Mouse (Mus musculus): Measurements from ENCODE around the gene Gtse1. TPM values are rescaled to one million over a fixed set of nuclear protein-coding genes. Genes with fewer than 3 reads are reported as not detected.

Gene Gtse1
- polyA plus RNA-seq (2016; fragmentation: Nextera tagmentation; extraction: Ambion mirVana), result 53.2 and 54.3 TPM in 2 replicates

- H3K9me3 ChIP-seq, result no peaks in the 10 kb centered on the region
- peak within 1 kb of the TSS; percentile 95 for H3K27ac ChIP-seq (replicated peaks)
- DNase-seq (ENCODE audit: low spot score), result peak; percentile 94
- H3K4me3 ChIP-seq, result peak within 1 kb of the TSS; percentile 91
- H3K4me1 ChIP-seq, result peaks cover 30% of the 10 kb centered on the region
- H3K27me3 ChIP-seq (replicated peaks; ENCODE audit: low read depth, poor library complexity, severe bottlenecking), result no peaks in the 10 kb centered on the region
- WGBS, result under 1% methylated on average over 42 of the region's 42 CpGs
- peaks cover 32% of the 10 kb centered on the region for H3K36me3 ChIP-seq (replicated peaks)
Measured at GRCm38 (mm10) chr15:85859490-85860031, at the start of gene Gtse1. TSS of gene Gtse1 (plus strand) at chr15:85859745.

GRCm38 (mm10) chr15:85810462-85810805 is 49.1 kb upstream of the Gtse1 start:
- no peaks in the 10 kb centered on the region for H3K36me3 ChIP-seq (replicated peaks)
- WGBS, result 92% methylated on average over 5 of the region's 5 CpGs
- peak overlapping the region; percentile 86 for H3K4me3 ChIP-seq
- H3K27ac ChIP-seq (replicated peaks), result no peak overlapping the region
- no peaks in the 10 kb centered on the region for H3K27me3 ChIP-seq (replicated peaks; ENCODE audit: low read depth, poor library complexity, severe bottlenecking)
- no peak for DNase-seq (ENCODE audit: low spot score)
- peaks cover 15% of the 10 kb centered on the region for H3K4me1 ChIP-seq
- H3K9me3 ChIP-seq, result no peaks in the 10 kb centered on the region

GRCm38 (mm10) chr15:85810806-85811521 is 48.6 kb upstream of the Gtse1 start:
- DNase-seq (ENCODE audit: low spot score), result no peak
- Histone ChIP-seq H3K4me3 (peak overlapping the region; percentile 86), H3K4me1 (peaks cover 15% of the 10 kb centered on the region), H3K27me3 (replicated peaks; ENCODE audit: low read depth, poor library complexity, severe bottlenecking) (no peaks in the 10 kb centered on the region), H3K27ac (replicated peaks) (peak overlapping the region; percentile 90), H3K9me3 (0 out of 2 replicates have a peak, but pooled peaks cover 4% of the 10 kb centered on the region), H3K36me3 (replicated peaks) (no peaks in the 10 kb centered on the region)
- 6% methylated on average over 36 of the region's 36 CpGs for WGBS

- Histone ChIP-seq H3K27me3 (replicated peaks; ENCODE audit: low read depth, poor library complexity, severe bottlenecking) (no peaks in the 10 kb centered on the region), H3K4me1 (peaks cover 15% of the 10 kb centered on the region), H3K9me3 (0 out of 2 replicates have a peak, but pooled peaks cover 5% of the 10 kb centered on the region), H3K4me3 (peak within 1 kb of the TSS; percentile 86), H3K36me3 (replicated peaks) (no peaks in the 10 kb centered on the region), H3K27ac (replicated peaks) (peak within 1 kb of the TSS; percentile 90)
- WGBS, result 3% methylated on average over 36 of the region's 36 CpGs
- peak; percentile 98 for DNase-seq (ENCODE audit: low spot score)
Measured at GRCm38 (mm10) chr15:85811535-85812277, 47.8 kb upstream of the Gtse1 start, which contains the start of gene Cdpf1. TSS of gene Cdpf1 (minus strand) at chr15:85811697.

- WGBS, result 72% methylated on average over 10 of the region's 10 CpGs
- peaks cover 13% of the 10 kb centered on the region; the same call in 1 of the 2 replicates for H3K9me3 ChIP-seq
- H3K36me3 ChIP-seq (replicated peaks), result no peaks in the 10 kb centered on the region
- no peak overlapping the region for H3K27ac ChIP-seq (replicated peaks)
- H3K4me3 ChIP-seq, result no peak overlapping the region
- no peak for DNase-seq (ENCODE audit: low spot score)
- H3K27me3 ChIP-seq (replicated peaks; ENCODE audit: low read depth, poor library complexity, severe bottlenecking), result no peaks in the 10 kb centered on the region
- H3K4me1 ChIP-seq, result peaks cover 15% of the 10 kb centered on the region
Measured at GRCm38 (mm10) chr15:85813428-85813827, 46.1 kb upstream of the Gtse1 start.

- DNase-seq (ENCODE audit: low spot score), result peak; percentile 71
Measured at GRCm38 (mm10) chr15:85821203-85822010, 38.1 kb upstream of the Gtse1 start, which contains the start of gene Pkdrej. TSS of gene Pkdrej (minus strand) at chr15:85821734.

GRCm38 (mm10) chr15:85822011-85822359 is 37.6 kb upstream of the Gtse1 start:
- DNase-seq (ENCODE audit: low spot score), result peak; percentile 40
- Histone ChIP-seq H3K36me3 (replicated peaks) (no peaks in the 10 kb centered on the region), H3K27me3 (replicated peaks; ENCODE audit: low read depth, poor library complexity, severe bottlenecking) (peaks cover 38% of the 10 kb centered on the region), H3K9me3 (peaks cover 20% of the 10 kb centered on the region), H3K4me3 (peak overlapping the region; percentile 73), H3K4me1 (peaks cover 15% of the 10 kb centered on the region), H3K27ac (replicated peaks) (peak overlapping the region; percentile 87)
- 6% methylated on average over 4 of the region's 4 CpGs for whole genome bisulfite sequencing

More at GRCm38 (mm10) chr15:85821203-85822010, 38.1 kb upstream of the Gtse1 start, which contains the start of gene Pkdrej:
- whole genome bisulfite sequencing, result 2% methylated on average over 65 of the region's 65 CpGs
- Histone ChIP-seq H3K4me3 (peak within 1 kb of the TSS; percentile 73), H3K27ac (replicated peaks) (peak within 1 kb of the TSS; percentile 87), H3K36me3 (replicated peaks) (no peaks in the 10 kb centered on the region), H3K27me3 (replicated peaks; ENCODE audit: low read depth, poor library complexity, severe bottlenecking) (peaks cover 38% of the 10 kb centered on the region), H3K9me3 (peaks cover 20% of the 10 kb centered on the region), H3K4me1 (peaks cover 15% of the 10 kb centered on the region)

GRCm38 (mm10) chr15:85826676-85827075 is 32.9 kb upstream of the Gtse1 start:
- no peak for DNase-seq (ENCODE audit: low spot score)
- no peaks in the 10 kb centered on the region for H3K36me3 ChIP-seq (replicated peaks)
- H3K4me1 ChIP-seq, result peaks cover 10% of the 10 kb centered on the region
- H3K9me3 ChIP-seq, result no peaks in the 10 kb centered on the region
- 68% methylated on average over 5 of the region's 5 CpGs for WGBS
- no peak overlapping the region for H3K4me3 ChIP-seq
- H3K27ac ChIP-seq (replicated peaks), result no peak overlapping the region
- peaks cover 11% of the 10 kb centered on the region for H3K27me3 ChIP-seq (replicated peaks; ENCODE audit: low read depth, poor library complexity, severe bottlenecking)

- no peak for DNase-seq (ENCODE audit: low spot score)
- no peaks in the 10 kb centered on the region for H3K9me3 ChIP-seq
- 88% methylated on average over 4 of the region's 4 CpGs for WGBS
- H3K4me1 ChIP-seq, result peaks cover 18% of the 10 kb centered on the region
- H3K27ac ChIP-seq (replicated peaks), result no peak overlapping the region
- no peaks in the 10 kb centered on the region for H3K36me3 ChIP-seq (replicated peaks)
- no peak overlapping the region for H3K4me3 ChIP-seq
- no peaks in the 10 kb centered on the region for H3K27me3 ChIP-seq (replicated peaks; ENCODE audit: low read depth, poor library complexity, severe bottlenecking)
Measured at GRCm38 (mm10) chr15:85828071-85828470, 31.5 kb upstream of the Gtse1 start.

- Histone ChIP-seq H3K27ac (replicated peaks) (no peak overlapping the region), H3K36me3 (replicated peaks) (no peaks in the 10 kb centered on the region), H3K9me3 (no peaks in the 10 kb centered on the region), H3K27me3 (replicated peaks; ENCODE audit: low read depth, poor library complexity, severe bottlenecking) (no peaks in the 10 kb centered on the region), H3K4me1 (peaks cover 20% of the 10 kb centered on the region), H3K4me3 (no peak overlapping the region)
- no peak for DNase-seq (ENCODE audit: low spot score)
- WGBS, result 71% methylated on average over 5 of the region's 5 CpGs
Measured at GRCm38 (mm10) chr15:85829470-85829869, 30.1 kb upstream of the Gtse1 start.

GRCm38 (mm10) chr15:85831954-85832590 is 27.5 kb upstream of the Gtse1 start, which contains the start of gene Ttc38:
TSS of gene Ttc38 (plus strand) at chr15:85832306.
- WGBS, result 2% methylated on average over 27 of the region's 27 CpGs

More at GRCm38 (mm10) chr15:85831954-85832590, 27.5 kb upstream of the Gtse1 start, which contains the start of gene Ttc38:
- H3K4me3 ChIP-seq, result peak within 1 kb of the TSS; percentile 66
- no peaks in the 10 kb centered on the region for H3K36me3 ChIP-seq (replicated peaks)
- H3K9me3 ChIP-seq, result no peaks in the 10 kb centered on the region
- peak; percentile 86 for DNase-seq (ENCODE audit: low spot score)
- H3K27ac ChIP-seq (replicated peaks), result peak within 1 kb of the TSS; percentile 83
- H3K27me3 ChIP-seq (replicated peaks; ENCODE audit: low read depth, poor library complexity, severe bottlenecking), result no peaks in the 10 kb centered on the region
- H3K4me1 ChIP-seq, result peaks cover 20% of the 10 kb centered on the region

All from embryonic facial prominence, embryonic 10.5 days (tissue).